Mouse (Mus musculus) heart, adult 9 months (tissue): Measurements from ENCODE around the gene Hs6st2.

ENCODE experiments used
- DNase-seq, 2 experiments: peaks; one replicate each; pipeline ENCODE4 v3.0.0; 2022; ENCODE audit warnings: low spot score in 2 of 2

Hs6st2 gene

DNA sequence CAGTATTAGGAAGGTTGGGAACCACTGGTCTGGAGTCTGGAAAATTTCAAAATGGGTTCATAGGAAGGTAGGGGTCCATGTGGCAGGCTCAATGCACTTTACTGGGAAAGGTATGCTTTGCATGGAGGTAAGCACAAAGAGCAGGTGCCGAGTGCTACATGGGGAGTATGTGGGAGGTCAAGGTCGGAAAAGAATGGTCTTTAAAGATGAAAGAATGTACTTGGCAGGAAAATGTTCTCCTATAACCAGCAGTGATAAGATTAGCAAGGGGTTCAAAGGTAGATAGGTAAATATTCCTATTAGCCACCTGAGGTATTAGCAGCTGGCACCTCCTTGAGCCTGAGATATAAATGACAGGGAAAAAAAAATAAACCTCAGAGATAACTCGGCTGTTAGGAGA, 338.1 kb downstream of the Hs6st2 start:
- DNase-seq: no peak
